Mouse (Mus musculus) telencephalon, adult 2 months (tissue): ENCODE measurements around the gene Dnaja2.

Experiments
- DNase-seq: peaks from one replicate; pipeline ENCODE4 v3.0.0-alpha.2; 2011; ENCODE audit warnings: low read depth, low spot score

The Dnaja2 gene

GRCm38 (mm10) chr8:85555181-85556145 lies at the start of gene Dnaja2:
Gene Dnaja2 (minus strand): TSS chr8:85555344.
- DNase-seq = peak; percentile 43

- no peak for DNase-seq
Observed at GRCm38 (mm10) chr8:85604201-85604600, 49.1 kb upstream of the Dnaja2 start.

- DNase-seq = peak; percentile 11
Observed at GRCm38 (mm10) chr8:85603203-85603895, 48.2 kb upstream of the Dnaja2 start.

- DNase-seq = no peak
Observed at GRCm38 (mm10) chr8:85602737-85603136, 47.6 kb upstream of the Dnaja2 start.

GRCm38 (mm10) chr8:85601741-85602140 lies 46.6 kb upstream of the Dnaja2 start:
- no peak for DNase-seq

GRCm38 (mm10) chr8:85597413-85598191 lies 42.5 kb upstream of the Dnaja2 start:
- DNase-seq = no peak

GRCm38 (mm10) chr8:85595391-85595790 lies 40.2 kb upstream of the Dnaja2 start:
- no peak for DNase-seq

GRCm38 (mm10) chr8:85594983-85595382 lies 39.8 kb upstream of the Dnaja2 start:
- no peak for DNase-seq

GRCm38 (mm10) chr8:85593324-85593723 lies 38.2 kb upstream of the Dnaja2 start:
- DNase-seq = no peak

GRCm38 (mm10) chr8:85591532-85591931 lies 36.4 kb upstream of the Dnaja2 start:
- no peak for DNase-seq

GRCm38 (mm10) chr8:85590258-85590657 lies 35.1 kb upstream of the Dnaja2 start:
- DNase-seq = no peak

GRCm38 (mm10) chr8:85588596-85588995 lies 33.5 kb upstream of the Dnaja2 start:
- DNase-seq = no peak

GRCm38 (mm10) chr8:85577666-85578065 lies 22.5 kb upstream of the Dnaja2 start:
- no peak for DNase-seq

GRCm38 (mm10) chr8:85573972-85574496 lies 18.9 kb upstream of the Dnaja2 start:
- no peak for DNase-seq

GRCm38 (mm10) chr8:85570466-85570865 lies 15.3 kb upstream of the Dnaja2 start:
- no peak for DNase-seq

- no peak for DNase-seq
Observed at GRCm38 (mm10) chr8:85567801-85568200, 12.7 kb upstream of the Dnaja2 start.

GRCm38 (mm10) chr8:85565186-85565585 lies 10.0 kb upstream of the Dnaja2 start:
- DNase-seq = no peak

- no peak for DNase-seq
Observed at GRCm38 (mm10) chr8:85563336-85563735, 8.2 kb upstream of the Dnaja2 start.

- DNase-seq = no peak
Observed at GRCm38 (mm10) chr8:85559966-85560365, 4.8 kb upstream of the Dnaja2 start.

GRCm38 (mm10) chr8:85559201-85559600 lies 4.1 kb upstream of the Dnaja2 start:
- DNase-seq = no peak

- DNase-seq = no peak
Observed at GRCm38 (mm10) chr8:85557601-85557986, 2.5 kb upstream of the Dnaja2 start.
